Mouse (Mus musculus) liver, adult 2 months (tissue): ENCODE measurements around the gene Mnat1.

Source experiments
- CTCF ChIP-seq: fragments of 200-500 bp; IDR thresholded peaks from 2 replicates; pipeline ENCODE4 v1.5.1; 2011; ENCODE audit warnings: low read depth, low read length, control low read depth
- POLR2A ChIP-seq: fragments of 200-500 bp; IDR thresholded peaks from 2 replicates; pipeline ENCODE4 v1.6.1; 2011; ENCODE audit warnings: low read length, control low read depth; ENCODE audit not compliant: insufficient read depth; ENCODE audit errors: extremely low read depth

- TF ChIP-seq POLR2A (no peak), CTCF (no peak)
These were observed 151.4 kb downstream of the Mnat1 start for GRCm38 (mm10) chr12:73274921-73275320.
